Mouse (Mus musculus): Measurements from ENCODE around the gene Wfdc8. TPM values are rescaled to one million over a fixed set of nuclear protein-coding genes. Genes with fewer than 3 reads are reported as not detected.
A peak's percentile ranks its signal among the peaks of the same experiment; 100 is the strongest.
"Not testable (repeated sequence)": the region's sequence is repeated elsewhere in the genome, so short reads cannot be mapped to it uniquely, and the experiment has no call there.

Wfdc8 gene
- total RNA-seq (2015; ENCODE audit: low replicate concordance), result not detected in 2 replicates
- not detected in 2 replicates for total RNA-seq (2017; ENCODE audit: low replicate concordance)

- not testable (repeated sequence) for ATAC-seq (replicated peaks; ENCODE audit: low FRiP score, poor library complexity, severe bottlenecking)
These were observed at the start of gene Wfdc8, which contains the start of gene Wfdc6b for GRCm38 (mm10) chr2:164613471-164613870. Wfdc8 (minus strand) TSS chr2:164613626. Wfdc6b (plus strand) TSS chr2:164613522.

GRCm38 (mm10) chr2:164656483-164656882 lies 43.1 kb upstream of the Wfdc8 start, which contains the start of gene Wfdc9:
Wfdc9 (minus strand) TSS chr2:164656583.
- no peak for ATAC-seq (replicated peaks; ENCODE audit: low FRiP score, poor library complexity, severe bottlenecking)

GRCm38 (mm10) chr2:164655858-164656257 lies 42.4 kb upstream of the Wfdc8 start, which contains the start of gene Wfdc10:
Wfdc10 (plus strand) TSS chr2:164656046.
- ATAC-seq (replicated peaks; ENCODE audit: low FRiP score, poor library complexity, severe bottlenecking), result peak; percentile 76; the same call in 1 of the 2 replicates

- ATAC-seq (replicated peaks; ENCODE audit: low FRiP score, poor library complexity, severe bottlenecking), result no peak
These were observed 28.7 kb upstream of the Wfdc8 start for GRCm38 (mm10) chr2:164641881-164642673.

- no peak for ATAC-seq (replicated peaks; ENCODE audit: low FRiP score, poor library complexity, severe bottlenecking)
These were observed 27.7 kb upstream of the Wfdc8 start for GRCm38 (mm10) chr2:164641129-164641528.

- ATAC-seq (replicated peaks; ENCODE audit: low FRiP score, poor library complexity, severe bottlenecking), result no peak
These were observed 25.3 kb upstream of the Wfdc8 start, which contains the start of gene Wfdc16 for GRCm38 (mm10) chr2:164638696-164639095. Wfdc16 (minus strand) TSS chr2:164638796.

- 0 out of 2 replicates have a peak, but pooled peaks have one; percentile 52 for ATAC-seq (replicated peaks; ENCODE audit: low FRiP score, poor library complexity, severe bottlenecking)
These were observed 21.8 kb upstream of the Wfdc8 start for GRCm38 (mm10) chr2:164635266-164635665.

GRCm38 (mm10) chr2:164621775-164622174 lies 8.3 kb upstream of the Wfdc8 start:
- no peak for ATAC-seq (replicated peaks; ENCODE audit: low FRiP score, poor library complexity, severe bottlenecking)

- ATAC-seq (replicated peaks; ENCODE audit: low FRiP score, poor library complexity, severe bottlenecking), result no peak
These were observed 5.6 kb upstream of the Wfdc8 start for GRCm38 (mm10) chr2:164619050-164619449.

GRCm38 (mm10) chr2:164615386-164615785 lies 2.0 kb upstream of the Wfdc8 start:
- no peak for ATAC-seq (replicated peaks; ENCODE audit: low FRiP score, poor library complexity, severe bottlenecking)

- ATAC-seq (replicated peaks; ENCODE audit: low FRiP score, poor library complexity, severe bottlenecking), result no peak
These were observed 4.6 kb downstream of the Wfdc8 start for GRCm38 (mm10) chr2:164608781-164609180.

- no peak for ATAC-seq (replicated peaks; ENCODE audit: low FRiP score, poor library complexity, severe bottlenecking)
These were observed 9.0 kb downstream of the Wfdc8 start for GRCm38 (mm10) chr2:164604411-164604810.

GRCm38 (mm10) chr2:164603482-164603881 lies 9.9 kb downstream of the Wfdc8 start:
- ATAC-seq (replicated peaks; ENCODE audit: low FRiP score, poor library complexity, severe bottlenecking), result no peak

- ATAC-seq (replicated peaks; ENCODE audit: low FRiP score, poor library complexity, severe bottlenecking), result no peak
These were observed 13.2 kb downstream of the Wfdc8 start for GRCm38 (mm10) chr2:164600179-164600578.

- ATAC-seq (replicated peaks; ENCODE audit: low FRiP score, poor library complexity, severe bottlenecking), result no peak
These were observed 19.9 kb downstream of the Wfdc8 start, which contains the start of gene Eppin for GRCm38 (mm10) chr2:164593494-164593893. Eppin (minus strand) TSS chr2:164593594.

- no peak for ATAC-seq (replicated peaks; ENCODE audit: low FRiP score, poor library complexity, severe bottlenecking)
These were observed 21.4 kb downstream of the Wfdc8 start for GRCm38 (mm10) chr2:164592014-164592413.

- ATAC-seq (replicated peaks; ENCODE audit: low FRiP score, poor library complexity, severe bottlenecking), result not testable (repeated sequence)
These were observed 28.3 kb downstream of the Wfdc8 start, which contains the start of gene Wfdc6a for GRCm38 (mm10) chr2:164585025-164585725. Wfdc6a (minus strand) TSS chr2:164585447.

GRCm38 (mm10) chr2:164573359-164573758 lies 40.1 kb downstream of the Wfdc8 start, which contains the start of gene Spint3:
Spint3 (minus strand) TSS chr2:164573459.
- not testable (repeated sequence) for ATAC-seq (replicated peaks; ENCODE audit: low FRiP score, poor library complexity, severe bottlenecking)

- no peak for ATAC-seq (replicated peaks; ENCODE audit: low FRiP score, poor library complexity, severe bottlenecking)
These were observed 46.0 kb downstream of the Wfdc8 start for GRCm38 (mm10) chr2:164567460-164567859.

- ATAC-seq (replicated peaks; ENCODE audit: low FRiP score, poor library complexity, severe bottlenecking), result no peak; the same call in 1 of the 2 replicates
These were observed 46.4 kb downstream of the Wfdc8 start for GRCm38 (mm10) chr2:164566997-164567396.
